13 mouse cellular contexts compared by ENCODE assay signal in genomic region chr10:84657437-84658087, GRCm38 (mm10). TPM values are rescaled to one million over a fixed set of nuclear protein-coding genes. Genes with fewer than 3 reads are reported as not detected.
DNase-seq lines count a peak whose midpoint lies in the region; ATAC-seq and TF ChIP-seq lines count a peak whose summit lies in the region.
"Had no signal": no experiment of that assay in that cellular context is flagged by ENCODE, and none has a peak within 500 bp of the region (broad histone marks: within the 10 kb centered on the region; RNA-seq: fewer than 3 reads in every experiment).

No protein-coding gene starts in this region.

- peaks cover 15% of the 10 kb centered on the region; the same call in 1 of the 2 replicates for H3K36me3 ChIP-seq in lung, embryonic 14.5 days (ENCODE audit: insufficient read depth)
- H3K36me3 ChIP-seq in forebrain, embryonic 16.5 days (ENCODE audit: control insufficient read depth, insufficient read depth), result no peaks in the 10 kb centered on the region
- H3K36me3 ChIP-seq in midbrain, embryonic 14.5 days (ENCODE audit: control insufficient read depth, insufficient read depth, low read length), result peaks cover 7% of the 10 kb centered on the region

- DNase-seq in lung, embryonic 14.5 days, result peak; percentile 11
- DNase-seq in lung, adult 2 months, result no peak
- DNase-seq in midbrain, embryonic 14.5 days, result peak; percentile 55
- no peak for DNase-seq in cerebellum, postnatal 10 days
- DNase-seq in ovary, adult 18-20 months (ENCODE audit: low spot score), result no peak
- DNase-seq: adrenal gland, adult 8-10 months; cerebellum, postnatal 36 days; right cerebral cortex, postnatal 25 days had no signal

- H3K4me1 ChIP-seq in lung, embryonic 14.5 days (ENCODE audit: insufficient read depth), result no peaks in the 10 kb centered on the region
- H3K4me1 ChIP-seq in lung, adult 2 months (ENCODE audit: control insufficient read depth, insufficient read depth, low read length), result peaks cover 10% of the 10 kb centered on the region
- H3K4me1 ChIP-seq in brown adipose tissue, adult 24 weeks (ENCODE audit: control insufficient read depth, insufficient read depth, insufficient read length, low read length), result peaks cover 12% of the 10 kb centered on the region
- peaks cover 22% of the 10 kb centered on the region for H3K4me1 ChIP-seq in forebrain, embryonic 16.5 days (replicated peaks; ENCODE audit: control insufficient read depth, insufficient read depth, low read length)
- H3K4me1 ChIP-seq in midbrain, embryonic 14.5 days (ENCODE audit: control insufficient read depth, insufficient read depth, low read length), result peaks cover 21% of the 10 kb centered on the region
- H3K4me1 ChIP-seq: liver, embryonic 15.5 days had no signal

- no peak for TF ChIP-seq CTCF in lung, embryonic 14.5 days (IDR thresholded peaks at IDR 0.05; ENCODE audit: low read depth)
- TF ChIP-seq CTCF in lung, adult 2 months (IDR thresholded peaks at IDR 0.05; ENCODE audit: insufficient read depth, low read length), result no peak

- H3K27ac ChIP-seq in lung, embryonic 14.5 days (ENCODE audit: low read depth), result no peak overlapping the region
- H3K27ac ChIP-seq in brown adipose tissue, adult 24 weeks (replicated peaks; ENCODE audit: low read depth, low read length), result 0 out of 2 replicates have a peak overlapping the region, but pooled peaks have one; percentile 39
- H3K27ac ChIP-seq in forebrain, embryonic 16.5 days (ENCODE audit: low read length), result peak overlapping the region; percentile 38
- no peak overlapping the region; the same call in 1 of the 2 replicates for H3K27ac ChIP-seq in midbrain, embryonic 14.5 days (replicated peaks; ENCODE audit: low read depth, low read length)
- H3K27ac ChIP-seq: liver, embryonic 15.5 days had no signal

- 60% methylated on average over 6 of the region's 6 CpGs for WGBS in lung, embryonic 14.5 days
- 54% methylated on average over 6 of the region's 6 CpGs for WGBS in lung, adult 2 months
- WGBS in forebrain, embryonic 16.5 days, result 6% methylated on average over 6 of the region's 6 CpGs
- WGBS in midbrain, embryonic 14.5 days, result 18% methylated on average over 6 of the region's 6 CpGs

- no peak overlapping the region for H3K4me3 ChIP-seq in lung, embryonic 14.5 days (ENCODE audit: low read depth, low read length)
- H3K4me3 ChIP-seq in lung, adult 2 months (replicated peaks; ENCODE audit: extremely low read depth, low read depth, low read length), result no peak overlapping the region
- H3K4me3 ChIP-seq in brown adipose tissue, adult 24 weeks (ENCODE audit: insufficient read depth, low read depth, low read length), result no peak overlapping the region
- no peak overlapping the region for H3K4me3 ChIP-seq in forebrain, embryonic 16.5 days (replicated peaks; ENCODE audit: low read length)
- H3K4me3 ChIP-seq in midbrain, embryonic 14.5 days (replicated peaks; ENCODE audit: low read depth, low read length), result no peak overlapping the region
- H3K4me3 ChIP-seq: erythroblast, embryonic 14.5 days; liver, embryonic 15.5 days; myocyte had no signal

- no peaks in the 10 kb centered on the region for H3K27me3 ChIP-seq in lung, embryonic 14.5 days (ENCODE audit: insufficient read depth, low read length)
- H3K27me3 ChIP-seq in forebrain, embryonic 16.5 days (replicated peaks; ENCODE audit: control insufficient read depth, insufficient read depth, low read length), result no peaks in the 10 kb centered on the region
- H3K27me3 ChIP-seq in midbrain, embryonic 14.5 days (ENCODE audit: control insufficient read depth, insufficient read depth, low read length), result no peaks in the 10 kb centered on the region
- H3K27me3 ChIP-seq: liver, embryonic 15.5 days had no signal

- TF ChIP-seq POLR2A in lung, adult 2 months (IDR thresholded peaks at IDR 0.05; ENCODE audit: borderline replicate concordance, extremely low read depth, low read depth, low read length), result no peak

- ATAC-seq in lung, embryonic 14.5 days (ENCODE audit: insufficient read depth), result no peak
- peak; percentile 74 for ATAC-seq in forebrain, embryonic 16.5 days
- no peak for ATAC-seq in midbrain, embryonic 14.5 days (ENCODE audit: low FRiP score, low TSS enrichment)

- no peak overlapping the region for H3K9ac ChIP-seq in lung, embryonic 14.5 days
- no peak overlapping the region for H3K9ac ChIP-seq in forebrain, embryonic 16.5 days (replicated peaks; ENCODE audit: low read depth, low read length)
- no peak overlapping the region for H3K9ac ChIP-seq in midbrain, embryonic 14.5 days (replicated peaks; ENCODE audit: low read length)
- H3K9ac ChIP-seq: liver, embryonic 15.5 days had no signal

- no peaks in the 10 kb centered on the region for H3K9me3 ChIP-seq in lung, embryonic 14.5 days (ENCODE audit: low read depth, low read length)
- H3K9me3 ChIP-seq in forebrain, embryonic 16.5 days (ENCODE audit: control insufficient read depth, low read length), result no peaks in the 10 kb centered on the region
- H3K9me3 ChIP-seq in midbrain, embryonic 14.5 days (ENCODE audit: control insufficient read depth, low read length), result no peaks in the 10 kb centered on the region
- H3K9me3 ChIP-seq: liver, embryonic 15.5 days had no signal

- H3K4me2 ChIP-seq in lung, embryonic 14.5 days, result no peak overlapping the region
- H3K4me2 ChIP-seq in forebrain, embryonic 16.5 days (ENCODE audit: low read length), result no peak overlapping the region
- no peak overlapping the region for H3K4me2 ChIP-seq in midbrain, embryonic 14.5 days (ENCODE audit: low read length)
- H3K4me2 ChIP-seq: liver, embryonic 15.5 days had no signal

RNA-seq across cellular contexts. Expression of gene Polr3b, which starts 35.5 kb away (rescaled TPM):
- 15.7 and 16.4 TPM in 2 replicates for polyA plus RNA-seq in lung, embryonic 14.5 days (2014; fragmentation: Nextera tagmentation; extraction: Ambion mirVana)
- polyA plus RNA-seq in lung, adult 2 months (2012; rRNA removed), result 4.0 and 5.7 TPM in 2 replicates
- 6.6 and 8.2 TPM in 2 replicates for polyA plus RNA-seq in brown adipose tissue, adult 24 weeks (2012; ENCODE audit: insufficient read depth, insufficient read length, missing spikeins)
- 15.7 and 16.7 TPM in 2 replicates for polyA plus RNA-seq in forebrain, embryonic 16.5 days (2015; fragmentation: Nextera tagmentation; extraction: Ambion mirVana)
- 14.7 and 17.7 TPM in 2 replicates for polyA plus RNA-seq in midbrain, embryonic 14.5 days (2014; fragmentation: Nextera tagmentation; extraction: Ambion mirVana)

Comparison
In these comparisons a context has a peak if more than half of its experiments do, and no peak if none do; other contexts are left out.
1. DNase-seq: peak in lung, embryonic 14.5 days (single experiment) and midbrain, embryonic 14.5 days (single experiment); none in lung, adult 2 months (single experiment), cerebellum, postnatal 10 days (0 of 2) and ovary, adult 18-20 months (single experiment).
2. H3K27ac ChIP-seq: peak in brown adipose tissue, adult 24 weeks (single experiment) and forebrain, embryonic 16.5 days (single experiment); none in lung, embryonic 14.5 days (single experiment) and midbrain, embryonic 14.5 days (single experiment).